Mouse (Mus musculus) lung, postnatal 0 days (tissue): ENCODE measurements at regions not wholly inside any gene's neighbourhood (a gene's known extent, or its start where the extent isn't known, plus 50 kb on each side); places are given as distances from the start of the nearest gene placed in this dataset.

Experiments used
- CTCF ChIP-seq: IDR thresholded peaks from 2 replicates; pipeline ENCODE4 v1.5.1; 2016; ENCODE audit warnings: antibody characterized with exemption, mild to moderate bottlenecking
- EP300 ChIP-seq: IDR thresholded peaks from 2 replicates; pipeline ENCODE4 v1.6.1; 2016; ENCODE audit warnings: antibody characterized with exemption, mild to moderate bottlenecking, control low read depth

DNA sequence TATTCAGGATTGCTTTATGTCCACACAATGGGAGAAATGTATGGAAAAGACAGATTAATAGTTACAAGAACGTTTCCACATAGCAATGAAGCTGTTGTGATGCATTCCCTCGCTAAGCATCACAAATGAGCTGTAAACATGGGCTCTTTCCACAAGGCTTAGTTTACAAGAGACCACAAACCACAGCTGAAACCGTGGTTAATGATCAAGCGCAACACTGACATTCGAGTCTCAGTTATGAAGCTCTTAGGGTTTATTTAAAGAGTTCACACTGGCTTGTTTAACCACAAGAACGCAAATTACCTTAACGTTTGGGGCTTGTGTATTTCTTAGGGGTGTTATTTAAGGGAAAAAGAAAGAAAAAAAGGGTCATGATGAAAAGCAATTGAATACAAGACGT is 727.3 kb upstream of the Frg1 start:
- TF ChIP-seq CTCF: no peak
- TF ChIP-seq EP300: no peak
